Mouse (Mus musculus): ENCODE measurements around the gene Morn3. TPM values are rescaled to one million over a fixed set of nuclear protein-coding genes. Genes with fewer than 3 reads are reported as not detected.

The Morn3 gene
- total RNA-seq, 2 experiments from 2014 or later, result not detected

GRCm38 (mm10) chr5:122997205-122998204 is 49.3 kb downstream of the Morn3 start:
- peak; percentile 58 to 70 for DNase-seq (ENCODE audit: low spot score in 2 of 2)
- intact Hi-C loops (cut with DNase I), result no loop called here

- no peak for DNase-seq (ENCODE audit: low spot score in 2 of 2)
These were observed 51.9 kb downstream of the Morn3 start for GRCm38 (mm10) chr5:122994910-122995309.

GRCm38 (mm10) chr5:122994303-122994846 is 52.4 kb downstream of the Morn3 start:
- intact Hi-C loops (cut with DNase I), result no loop called here
- DNase-seq (ENCODE audit: low spot score in 2 of 2), result peak; percentile 59 to 71

More at GRCm38 (mm10) chr5:122994910-122995309, 51.9 kb downstream of the Morn3 start:
- intact Hi-C loops (cut with DNase I), result no loop called here

- intact Hi-C loops (cut with DNase I), result no loop called here
- no peak for DNase-seq (ENCODE audit: low spot score in 2 of 2)
These were observed 53.0 kb downstream of the Morn3 start for GRCm38 (mm10) chr5:122993811-122994210.

- intact Hi-C loops (cut with DNase I), result no loop called here
- no peak for DNase-seq (ENCODE audit: low spot score in 2 of 2)
These were observed 55.3 kb downstream of the Morn3 start for GRCm38 (mm10) chr5:122991350-122992004.

GRCm38 (mm10) chr5:122990411-122991160 is 56.2 kb downstream of the Morn3 start:
- intact Hi-C loops (cut with DNase I), result no loop called here

GRCm38 (mm10) chr5:122989551-122990330 is 57.1 kb downstream of the Morn3 start, which contains the start of gene Kdm2b:
TSS of gene Kdm2b (minus strand) at chr5:122989823.
- no peak for DNase-seq (ENCODE audit: low spot score in 2 of 2)
- intact Hi-C loops (cut with DNase I), result loop anchor here (2.0 kb wide), 1 partner anchor 25 kb away; the partner anchor contains the start of gene Orai1

More at GRCm38 (mm10) chr5:122990411-122991160, 56.2 kb downstream of the Morn3 start:
- no peak for DNase-seq (ENCODE audit: low spot score in 2 of 2)

- peak; percentile 70 to 81 for DNase-seq (ENCODE audit: low spot score in 2 of 2)
- intact Hi-C loops (cut with DNase I), result loop anchor here (2.0 kb wide), 1 partner anchor 26 kb away; the partner anchor contains the start of gene Orai1
These were observed 57.8 kb downstream of the Morn3 start for GRCm38 (mm10) chr5:122989001-122989525.

- intact Hi-C loops (cut with DNase I), result loop anchor here (2.0 kb wide), 1 partner anchor 27 kb away; the partner anchor contains the start of gene Orai1
- peak; percentile 59 to 72 for DNase-seq (ENCODE audit: low spot score in 2 of 2)
These were observed 58.6 kb downstream of the Morn3 start for GRCm38 (mm10) chr5:122988021-122988751.

- intact Hi-C loops (cut with DNase I), result loop anchor here (2.0 kb wide), 1 partner anchor 27 kb away; the partner anchor contains the start of gene Orai1
- DNase-seq (ENCODE audit: low spot score in 2 of 2), result no peak
These were observed 59.4 kb downstream of the Morn3 start for GRCm38 (mm10) chr5:122987211-122988020.

GRCm38 (mm10) chr5:122986091-122986493 is 60.7 kb downstream of the Morn3 start:
- intact Hi-C loops (cut with DNase I), result no loop called here
- no peak for DNase-seq (ENCODE audit: low spot score in 2 of 2)

Other genes starting within 250 kb of the Morn3 start
- 100 to 1,000 TPM; 208 to 231 TPM for gene Anapc5, start 225.7 kb downstream of the Morn3 start, total RNA-seq (2021)
- gene Rnf34, start 197.0 kb downstream of the Morn3 start, total RNA-seq (2021), result 10 to 100 TPM; 50.4 to 53.8 TPM
- 10 to 100 TPM; 23.7 to 27.3 TPM for gene Kdm2b, start 57.2 kb downstream of the Morn3 start, total RNA-seq (2021)
- 1 to 10 TPM; 7.0 to 7.9 TPM for gene Orai1, start 31.9 kb downstream of the Morn3 start, total RNA-seq (2021)
- gene Tmem120b, start 21.4 kb upstream of the Morn3 start, total RNA-seq (2021), result 10 to 100 TPM; 13.2 to 17.7 TPM
- 10 to 100 TPM; 51.3 to 53.0 TPM for gene Rhof, start 85.7 kb upstream of the Morn3 start, total RNA-seq (2021)
- gene Setd1b, start 95.2 kb upstream of the Morn3 start, total RNA-seq (2021), result 10 to 100 TPM; 27.9 to 35.0 TPM
- 10 to 100 TPM; 28.6 to 29.6 TPM for gene Psmd9, start 122.4 kb upstream of the Morn3 start, total RNA-seq (2021)
- not detected for gene Hpd, start 135.7 kb upstream of the Morn3 start, total RNA-seq (2021)
- gene Wdr66, start 205.1 kb upstream of the Morn3 start, total RNA-seq (2021), result 1 to 10 TPM; 4.7 to 6.7 TPM

Data from left cerebral cortex, postnatal 36 days (tissue).